Mouse (Mus musculus): ENCODE data around the gene Cops3.
A peak's percentile ranks its signal among the peaks of the same experiment; 100 is the strongest.
"Not testable (repeated sequence)": the region's sequence is repeated elsewhere in the genome, so short reads cannot be mapped to it uniquely, and the experiment has no call there.

The Cops3 gene

GRCm38 (mm10) chr11:59839459-59840126, at the start of gene Cops3:
Gene Cops3 (minus strand): TSS chr11:59839838.
- DNase-seq = peak; percentile 95

GRCm38 (mm10) chr11:59888151-59888550, 48.5 kb upstream of the Cops3 start:
- DNase-seq = no peak

- DNase-seq = no peak
Observed at GRCm38 (mm10) chr11:59886952-59887351, 47.3 kb upstream of the Cops3 start.

- peak; percentile 40 for DNase-seq
Observed at GRCm38 (mm10) chr11:59885217-59885986, 45.8 kb upstream of the Cops3 start.

GRCm38 (mm10) chr11:59880031-59880430, 40.4 kb upstream of the Cops3 start:
- peak; percentile 87 for DNase-seq

GRCm38 (mm10) chr11:59872124-59872523, 32.5 kb upstream of the Cops3 start:
- DNase-seq = no peak

GRCm38 (mm10) chr11:59864316-59864715, 24.7 kb upstream of the Cops3 start:
- no peak for DNase-seq

- DNase-seq = no peak
Observed at GRCm38 (mm10) chr11:59860467-59860866, 20.8 kb upstream of the Cops3 start.

GRCm38 (mm10) chr11:59852865-59853264, 13.2 kb upstream of the Cops3 start:
- DNase-seq = no peak

GRCm38 (mm10) chr11:59847891-59848884, 8.6 kb upstream of the Cops3 start:
- DNase-seq = peak; percentile 83

GRCm38 (mm10) chr11:59847131-59847530, 7.5 kb upstream of the Cops3 start:
- peak; percentile 51 for DNase-seq

GRCm38 (mm10) chr11:59846311-59846710, 6.7 kb upstream of the Cops3 start:
- no peak for DNase-seq

GRCm38 (mm10) chr11:59839008-59839458, 605 bp downstream of the Cops3 start, which contains the start of gene Nt5m:
Gene Nt5m (plus strand): TSS chr11:59839447.
- DNase-seq = peak; percentile 96

GRCm38 (mm10) chr11:59838426-59838825, 1.2 kb downstream of the Cops3 start:
- DNase-seq = no peak

- DNase-seq = not testable (repeated sequence)
Observed at GRCm38 (mm10) chr11:59837789-59838188, 1.8 kb downstream of the Cops3 start.

GRCm38 (mm10) chr11:59821625-59822024, 18.0 kb downstream of the Cops3 start:
- DNase-seq = no peak

- no peak for DNase-seq
Observed at GRCm38 (mm10) chr11:59817916-59818315, 21.7 kb downstream of the Cops3 start.

- no peak for DNase-seq
Observed at GRCm38 (mm10) chr11:59815482-59816065, 24.1 kb downstream of the Cops3 start.

GRCm38 (mm10) chr11:59814936-59815335, 24.7 kb downstream of the Cops3 start:
- no peak for DNase-seq

- no peak for DNase-seq
Observed at GRCm38 (mm10) chr11:59814311-59814710, 25.3 kb downstream of the Cops3 start.

GRCm38 (mm10) chr11:59813276-59813675, 26.4 kb downstream of the Cops3 start:
- no peak for DNase-seq

- no peak for DNase-seq
Observed at GRCm38 (mm10) chr11:59811211-59811610, 28.4 kb downstream of the Cops3 start.
